Mouse (Mus musculus): ENCODE measurements around the gene Pdxdc1. TPM values are rescaled to one million over a fixed set of nuclear protein-coding genes. Genes with fewer than 3 reads are reported as not detected.
A peak's percentile ranks its signal among the peaks of the same experiment; 100 is the strongest.

Pdxdc1 gene
- polyA plus RNA-seq, 1 experiment from 2014 or later = 68.0 TPM

- H3K4me1 ChIP-seq (ENCODE audit: control insufficient read depth, insufficient read depth, low read length) = peaks cover 5% of the 10 kb centered on the region
- H3K27me3 ChIP-seq (ENCODE audit: control insufficient read depth, insufficient read depth, low read length) = no peaks in the 10 kb centered on the region
- DNase-seq (ENCODE audit: low spot score, missing footprints) (no peak), ATAC-seq (ENCODE audit: low FRiP score) (no peak)
- no peak overlapping the region for H3K9ac ChIP-seq (ENCODE audit: low read length)
- no peak overlapping the region for H3K27ac ChIP-seq (ENCODE audit: low read depth, low read length)
- 86% methylated on average over 2 of the region's 2 CpGs for WGBS
- no peak overlapping the region for H3K4me3 ChIP-seq (ENCODE audit: low read depth, low read length)
- H3K4me2 ChIP-seq = no peak overlapping the region
- no peaks in the 10 kb centered on the region for H3K9me3 ChIP-seq (ENCODE audit: control insufficient read depth, low read length)
- no peaks in the 10 kb centered on the region for H3K36me3 ChIP-seq (ENCODE audit: control insufficient read depth, insufficient read depth, low read length)
Observed at GRCm38 (mm10) chr16:13898981-13899380, 4.0 kb downstream of the Pdxdc1 start.

- 86% methylated on average over 3 of the region's 3 CpGs for WGBS
- DNase-seq (ENCODE audit: low spot score, missing footprints) = no peak
- no peak overlapping the region for H3K9ac ChIP-seq (ENCODE audit: low read length)
- H3K4me2 ChIP-seq = no peak overlapping the region
- no peak for ATAC-seq (ENCODE audit: low FRiP score)
- H3K9me3 ChIP-seq (ENCODE audit: control insufficient read depth, low read length) = no peaks in the 10 kb centered on the region
- H3K36me3 ChIP-seq (ENCODE audit: control insufficient read depth, insufficient read depth, low read length) = no peaks in the 10 kb centered on the region
- H3K4me1 ChIP-seq (ENCODE audit: control insufficient read depth, insufficient read depth, low read length) = no peaks in the 10 kb centered on the region
- no peaks in the 10 kb centered on the region for H3K27me3 ChIP-seq (ENCODE audit: control insufficient read depth, insufficient read depth, low read length)
- H3K27ac ChIP-seq (ENCODE audit: low read depth, low read length) = no peak overlapping the region
- H3K4me3 ChIP-seq (ENCODE audit: low read depth, low read length) = no peak overlapping the region
Observed at GRCm38 (mm10) chr16:13896357-13896756, 6.6 kb downstream of the Pdxdc1 start.

- Histone ChIP-seq H3K27me3 (ENCODE audit: control insufficient read depth, insufficient read depth, low read length) (no peaks in the 10 kb centered on the region), H3K9ac (ENCODE audit: low read length) (no peak overlapping the region), H3K4me3 (ENCODE audit: low read depth, low read length) (no peak overlapping the region), H3K4me1 (ENCODE audit: control insufficient read depth, insufficient read depth, low read length) (no peaks in the 10 kb centered on the region), H3K36me3 (ENCODE audit: control insufficient read depth, insufficient read depth, low read length) (no peaks in the 10 kb centered on the region), H3K27ac (ENCODE audit: low read depth, low read length) (no peak overlapping the region), H3K9me3 (ENCODE audit: control insufficient read depth, low read length) (no peaks in the 10 kb centered on the region), H3K4me2 (no peak overlapping the region)
- ATAC-seq (ENCODE audit: low FRiP score) (no peak), DNase-seq (ENCODE audit: low spot score, missing footprints) (no peak)
- WGBS = 86% methylated on average over 3 of the region's 3 CpGs
Observed at GRCm38 (mm10) chr16:13895740-13896139, 7.2 kb downstream of the Pdxdc1 start.

GRCm38 (mm10) chr16:13894097-13894496 lies 8.8 kb downstream of the Pdxdc1 start:
- no peak for DNase-seq (ENCODE audit: low spot score, missing footprints)
- no peak for ATAC-seq (ENCODE audit: low FRiP score)
- no peaks in the 10 kb centered on the region for H3K27me3 ChIP-seq (ENCODE audit: control insufficient read depth, insufficient read depth, low read length)
- no peak overlapping the region for H3K9ac ChIP-seq (ENCODE audit: low read length)
- H3K27ac ChIP-seq (ENCODE audit: low read depth, low read length) = no peak overlapping the region
- no peaks in the 10 kb centered on the region for H3K36me3 ChIP-seq (ENCODE audit: control insufficient read depth, insufficient read depth, low read length)
- no peaks in the 10 kb centered on the region for H3K4me1 ChIP-seq (ENCODE audit: control insufficient read depth, insufficient read depth, low read length)
- no peak overlapping the region for H3K4me2 ChIP-seq
- H3K9me3 ChIP-seq (ENCODE audit: control insufficient read depth, low read length) = no peaks in the 10 kb centered on the region
- H3K4me3 ChIP-seq (ENCODE audit: low read depth, low read length) = no peak overlapping the region
- 83% methylated on average over 2 of the region's 2 CpGs for WGBS

- ATAC-seq (ENCODE audit: low FRiP score) = no peak
- no peak for DNase-seq (ENCODE audit: low spot score, missing footprints)
- H3K9me3 ChIP-seq (ENCODE audit: control insufficient read depth, low read length) = no peaks in the 10 kb centered on the region
Observed at GRCm38 (mm10) chr16:13892850-13893249, 10.1 kb downstream of the Pdxdc1 start.

GRCm38 (mm10) chr16:13890449-13890848 lies 12.5 kb downstream of the Pdxdc1 start:
- ATAC-seq (ENCODE audit: low FRiP score) (no peak), DNase-seq (ENCODE audit: low spot score, missing footprints) (no peak)
- H3K9me3 ChIP-seq (ENCODE audit: control insufficient read depth, low read length) = no peaks in the 10 kb centered on the region
- no peaks in the 10 kb centered on the region for H3K27me3 ChIP-seq (ENCODE audit: control insufficient read depth, insufficient read depth, low read length)
- H3K9ac ChIP-seq (ENCODE audit: low read length) = no peak overlapping the region
- no peak overlapping the region for H3K4me3 ChIP-seq (ENCODE audit: low read depth, low read length)
- no peaks in the 10 kb centered on the region for H3K36me3 ChIP-seq (ENCODE audit: control insufficient read depth, insufficient read depth, low read length)
- no peaks in the 10 kb centered on the region for H3K4me1 ChIP-seq (ENCODE audit: control insufficient read depth, insufficient read depth, low read length)
- H3K27ac ChIP-seq (ENCODE audit: low read depth, low read length) = no peak overlapping the region
- WGBS = 92% methylated on average over 2 of the region's 2 CpGs
- H3K4me2 ChIP-seq = no peak overlapping the region

More at GRCm38 (mm10) chr16:13892850-13893249, 10.1 kb downstream of the Pdxdc1 start:
- H3K4me2 ChIP-seq = no peak overlapping the region
- H3K4me3 ChIP-seq (ENCODE audit: low read depth, low read length) = no peak overlapping the region
- no peak overlapping the region for H3K27ac ChIP-seq (ENCODE audit: low read depth, low read length)
- H3K27me3 ChIP-seq (ENCODE audit: control insufficient read depth, insufficient read depth, low read length) = no peaks in the 10 kb centered on the region
- H3K9ac ChIP-seq (ENCODE audit: low read length) = no peak overlapping the region
- no peaks in the 10 kb centered on the region for H3K36me3 ChIP-seq (ENCODE audit: control insufficient read depth, insufficient read depth, low read length)
- no peaks in the 10 kb centered on the region for H3K4me1 ChIP-seq (ENCODE audit: control insufficient read depth, insufficient read depth, low read length)

- H3K27me3 ChIP-seq (ENCODE audit: control insufficient read depth, insufficient read depth, low read length) = no peaks in the 10 kb centered on the region
- no peaks in the 10 kb centered on the region for H3K9me3 ChIP-seq (ENCODE audit: control insufficient read depth, low read length)
- no peaks in the 10 kb centered on the region for H3K36me3 ChIP-seq (ENCODE audit: control insufficient read depth, insufficient read depth, low read length)
- ATAC-seq (ENCODE audit: low FRiP score) (no peak), DNase-seq (ENCODE audit: low spot score, missing footprints) (no peak)
- 84% methylated on average over 3 of the region's 3 CpGs for WGBS
- H3K4me3 ChIP-seq (ENCODE audit: low read depth, low read length) = no peak overlapping the region
- H3K27ac ChIP-seq (ENCODE audit: low read depth, low read length) = no peak overlapping the region
- H3K4me1 ChIP-seq (ENCODE audit: control insufficient read depth, insufficient read depth, low read length) = no peaks in the 10 kb centered on the region
- no peak overlapping the region for H3K4me2 ChIP-seq
- no peak overlapping the region for H3K9ac ChIP-seq (ENCODE audit: low read length)
Observed at GRCm38 (mm10) chr16:13883094-13883774, 19.7 kb downstream of the Pdxdc1 start.

GRCm38 (mm10) chr16:13875483-13875882 lies 27.4 kb downstream of the Pdxdc1 start:
- no peak for DNase-seq (ENCODE audit: low spot score, missing footprints)
- Histone ChIP-seq H3K4me3 (ENCODE audit: low read depth, low read length) (no peak overlapping the region), H3K36me3 (ENCODE audit: control insufficient read depth, insufficient read depth, low read length) (no peaks in the 10 kb centered on the region; the same call in 1 of the 2 replicates), H3K4me2 (no peak overlapping the region), H3K9me3 (ENCODE audit: control insufficient read depth, low read length) (no peaks in the 10 kb centered on the region), H3K9ac (ENCODE audit: low read length) (no peak overlapping the region), H3K4me1 (ENCODE audit: control insufficient read depth, insufficient read depth, low read length) (no peaks in the 10 kb centered on the region), H3K27ac (ENCODE audit: low read depth, low read length) (no peak overlapping the region), H3K27me3 (ENCODE audit: control insufficient read depth, insufficient read depth, low read length) (no peaks in the 10 kb centered on the region)
- 96% methylated on average over 4 of the region's 4 CpGs for WGBS
- ATAC-seq (ENCODE audit: low FRiP score) = no peak

GRCm38 (mm10) chr16:13867910-13868514 lies 34.9 kb downstream of the Pdxdc1 start:
- DNase-seq (ENCODE audit: low spot score, missing footprints) (peak; percentile 91), ATAC-seq (ENCODE audit: low FRiP score) (peak; percentile 82)
- H3K36me3 ChIP-seq (ENCODE audit: control insufficient read depth, insufficient read depth, low read length) = no peaks in the 10 kb centered on the region; the same call in 1 of the 2 replicates
- H3K27ac ChIP-seq (ENCODE audit: low read depth, low read length) = no peak overlapping the region; the same call in 1 of the 2 replicates
- peak overlapping the region; percentile 34 for H3K4me3 ChIP-seq (ENCODE audit: low read depth, low read length)
- H3K9ac ChIP-seq (ENCODE audit: low read length) = peak overlapping the region; percentile 31
- peaks cover 6% of the 10 kb centered on the region; the same call in 1 of the 2 replicates for H3K4me1 ChIP-seq (ENCODE audit: control insufficient read depth, insufficient read depth, low read length)
- H3K9me3 ChIP-seq (ENCODE audit: control insufficient read depth, low read length) = no peaks in the 10 kb centered on the region
- H3K27me3 ChIP-seq (ENCODE audit: control insufficient read depth, insufficient read depth, low read length) = no peaks in the 10 kb centered on the region
- H3K4me2 ChIP-seq = peak overlapping the region; percentile 50
- WGBS = 3% methylated on average over 41 of the region's 42 CpGs
